Mouse (Mus musculus) liver, embryonic 15.5 days (tissue): ENCODE measurements around the gene Tmem235. TPM values are rescaled to one million over a fixed set of nuclear protein-coding genes. Genes with fewer than 3 reads are reported as not detected.
A peak's percentile ranks its signal among the peaks of the same experiment; 100 is the strongest.

Experiments used
- ATAC-seq: fragments of 200-750 bp; cut with Nextera tagmentation; 2 replicates; pipeline ENCODE4 v1.8.0; 2017; ENCODE audit warnings: moderate number of reproducible peaks, mild to moderate bottlenecking, moderate library complexity; ENCODE audit not compliant: insufficient read depth
- H3K27ac ChIP-seq: fragments of 300-500 bp; sonication (generic); replicated peaks from 2 replicates; pipeline ENCODE4 v1.5.1; 2015; ENCODE audit warnings: mild to moderate bottlenecking, inconsistent platforms
- H3K27me3 ChIP-seq: fragments of 300-500 bp; sonication (generic); 2 replicates; pipeline ENCODE4 v1.6.1; 2015; ENCODE audit warnings: mild to moderate bottlenecking, inconsistent platforms
- H3K36me3 ChIP-seq: fragments of 300-500 bp; sonication (generic); replicated peaks from 2 replicates; pipeline ENCODE4 v1.6.1; 2015; ENCODE audit warnings: moderate library complexity, mild to moderate bottlenecking, inconsistent platforms
- H3K4me1 ChIP-seq: fragments of 300-500 bp; sonication (generic); replicated peaks from 2 replicates; pipeline ENCODE4 v1.6.1; 2015; ENCODE audit warnings: inconsistent platforms
- H3K4me2 ChIP-seq: fragments of 300-500 bp; sonication (generic); 2 replicates; pipeline ENCODE4 v1.6.1; 2015; ENCODE audit warnings: moderate library complexity, mild to moderate bottlenecking, inconsistent platforms
- H3K4me3 ChIP-seq: fragments of 300-500 bp; sonication (generic); replicated peaks from 2 replicates; pipeline ENCODE4 v1.5.1; 2015; ENCODE audit warnings: mild to moderate bottlenecking, inconsistent platforms
- H3K9ac ChIP-seq: fragments of 300-500 bp; sonication (generic); 2 replicates; pipeline ENCODE4 v1.6.1; 2015; ENCODE audit warnings: moderate library complexity, mild to moderate bottlenecking, inconsistent platforms
- H3K9me3 ChIP-seq: fragments of 300-500 bp; sonication (generic); replicated peaks from 2 replicates; pipeline ENCODE4 v1.6.1; 2016; ENCODE audit warnings: inconsistent platforms
- WGBS: fragments of 180-500 bp; shearing (Covaris S2); methylation state at CpG from one replicate; pipeline ENCODE4 v1.1.7; 2015; ENCODE audit warnings: mixed read lengths; ENCODE audit not compliant: insufficient replicate concordance; 5-methylcytosine and 5-hydroxymethylcytosine counted together
- polyA plus RNA-seq: library from polyadenylated mRNA; unstranded; fragments of >200 nt; fragmentation: Nextera tagmentation; extraction: Ambion mirVana; gene quantifications from 2 replicates; pipeline ENCODE4 v1.2.1, GENCODE M21; 2015

Gene Tmem235
- polyA plus RNA-seq, 1 experiment from 2014 or later = not detected

GRCm38 (mm10) chr11:117847593-117848215 is 12.8 kb upstream of the Tmem235 start:
- peak overlapping the region; percentile 77 for H3K4me3 ChIP-seq
- H3K27me3 ChIP-seq = no peaks in the 10 kb centered on the region
- H3K27ac ChIP-seq = peak overlapping the region; percentile 92
- H3K4me2 ChIP-seq = peak overlapping the region; percentile 90
- no peak for ATAC-seq
- H3K9ac ChIP-seq = peak overlapping the region; percentile 89
- peaks cover 25% of the 10 kb centered on the region for H3K36me3 ChIP-seq
- 61% methylated on average over 7 of the region's 7 CpGs for WGBS
- no peaks in the 10 kb centered on the region for H3K9me3 ChIP-seq
- peaks cover 66% of the 10 kb centered on the region for H3K4me1 ChIP-seq

- no peaks in the 10 kb centered on the region for H3K9me3 ChIP-seq
- peaks cover 73% of the 10 kb centered on the region for H3K4me1 ChIP-seq
- H3K27me3 ChIP-seq = no peaks in the 10 kb centered on the region
- peak overlapping the region; percentile 77 for H3K4me3 ChIP-seq
- peak overlapping the region; percentile 89 for H3K9ac ChIP-seq
- H3K27ac ChIP-seq = peak overlapping the region; percentile 92
- 6% methylated on average over 19 of the region's 19 CpGs for WGBS
- peaks cover 32% of the 10 kb centered on the region for H3K36me3 ChIP-seq
- H3K4me2 ChIP-seq = peak overlapping the region; percentile 90
- peak; percentile 36 for ATAC-seq
Observed at GRCm38 (mm10) chr11:117848271-117848984, 12.1 kb upstream of the Tmem235 start.

- H3K4me3 ChIP-seq = peak within 1 kb of the TSS; percentile 77
- H3K9me3 ChIP-seq = no peaks in the 10 kb centered on the region
- H3K27ac ChIP-seq = peak within 1 kb of the TSS; percentile 92
- H3K9ac ChIP-seq = peak within 1 kb of the TSS; percentile 90
- no peaks in the 10 kb centered on the region for H3K27me3 ChIP-seq
- peaks cover 39% of the 10 kb centered on the region for H3K36me3 ChIP-seq
- H3K4me1 ChIP-seq = peaks cover 72% of the 10 kb centered on the region
- ATAC-seq = peak; percentile 84
- WGBS = under 1% methylated on average over 51 of the region's 51 CpGs
- H3K4me2 ChIP-seq = peak within 1 kb of the TSS; percentile 90
Observed at GRCm38 (mm10) chr11:117848985-117849671, 11.4 kb upstream of the Tmem235 start, which contains the start of gene Birc5. TSS of gene Birc5 (plus strand) at chr11:117849251.

- Histone ChIP-seq H3K4me3 (no peak overlapping the region), H3K27me3 (no peaks in the 10 kb centered on the region), H3K9me3 (0 out of 2 replicates have a peak, but pooled peaks cover 3% of the 10 kb centered on the region), H3K4me1 (peaks cover 49% of the 10 kb centered on the region), H3K9ac (no peak overlapping the region), H3K36me3 (peaks cover 74% of the 10 kb centered on the region), H3K4me2 (no peak overlapping the region), H3K27ac (no peak overlapping the region)
- no peak for ATAC-seq
- 78% methylated on average over 3 of the region's 3 CpGs for WGBS
Observed at GRCm38 (mm10) chr11:117852875-117853274, 7.7 kb upstream of the Tmem235 start.

GRCm38 (mm10) chr11:117854241-117854640 is 6.3 kb upstream of the Tmem235 start:
- peaks cover 40% of the 10 kb centered on the region for H3K4me1 ChIP-seq
- WGBS = 89% methylated on average over 9 of the region's 9 CpGs
- no peak for ATAC-seq
- no peak overlapping the region for H3K9ac ChIP-seq
- peaks cover 77% of the 10 kb centered on the region for H3K36me3 ChIP-seq
- H3K4me2 ChIP-seq = no peak overlapping the region
- H3K4me3 ChIP-seq = no peak overlapping the region
- peaks cover 7% of the 10 kb centered on the region for H3K27me3 ChIP-seq
- H3K27ac ChIP-seq = no peak overlapping the region
- 0 out of 2 replicates have a peak, but pooled peaks cover 3% of the 10 kb centered on the region for H3K9me3 ChIP-seq

GRCm38 (mm10) chr11:117855360-117855759 is 5.2 kb upstream of the Tmem235 start:
- H3K36me3 ChIP-seq = peaks cover 74% of the 10 kb centered on the region
- no peak overlapping the region for H3K27ac ChIP-seq
- H3K4me3 ChIP-seq = no peak overlapping the region
- 0 out of 2 replicates have a peak, but pooled peaks cover 3% of the 10 kb centered on the region for H3K9me3 ChIP-seq
- H3K4me2 ChIP-seq = no peak overlapping the region
- WGBS = 85% methylated on average over 5 of the region's 5 CpGs
- ATAC-seq = no peak
- no peak overlapping the region for H3K9ac ChIP-seq
- H3K27me3 ChIP-seq = peaks cover 18% of the 10 kb centered on the region
- H3K4me1 ChIP-seq = peaks cover 38% of the 10 kb centered on the region

DNA sequence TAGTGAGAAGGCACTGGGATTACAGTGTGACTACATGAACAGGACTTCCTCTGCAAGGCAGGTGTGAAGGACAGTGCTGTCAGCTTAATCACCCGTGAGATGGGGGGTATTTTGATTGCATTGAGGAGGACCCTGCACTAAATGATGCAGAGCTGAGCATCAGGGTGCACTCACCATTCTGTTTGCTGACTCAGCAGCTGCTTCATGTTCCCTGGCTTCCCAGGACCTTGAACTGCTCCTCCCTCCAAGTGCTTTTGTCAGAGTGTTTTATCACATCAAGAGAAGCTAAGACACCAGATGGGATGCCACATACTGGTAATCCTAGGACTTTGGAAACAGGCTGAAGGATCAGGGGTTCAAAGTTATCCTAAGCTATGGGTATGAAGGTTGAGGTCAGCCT is 4.6 kb upstream of the Tmem235 start:
- Histone ChIP-seq H3K36me3 (peaks cover 70% of the 10 kb centered on the region), H3K9me3 (0 out of 2 replicates have a peak, but pooled peaks cover 3% of the 10 kb centered on the region), H3K27ac (no peak overlapping the region), H3K4me3 (no peak overlapping the region), H3K9ac (no peak overlapping the region), H3K4me1 (peaks cover 36% of the 10 kb centered on the region), H3K27me3 (peaks cover 24% of the 10 kb centered on the region), H3K4me2 (no peak overlapping the region)
- ATAC-seq = no peak
- WGBS = 81% methylated on average over 1 of the region's 1 CpGs

DNA sequence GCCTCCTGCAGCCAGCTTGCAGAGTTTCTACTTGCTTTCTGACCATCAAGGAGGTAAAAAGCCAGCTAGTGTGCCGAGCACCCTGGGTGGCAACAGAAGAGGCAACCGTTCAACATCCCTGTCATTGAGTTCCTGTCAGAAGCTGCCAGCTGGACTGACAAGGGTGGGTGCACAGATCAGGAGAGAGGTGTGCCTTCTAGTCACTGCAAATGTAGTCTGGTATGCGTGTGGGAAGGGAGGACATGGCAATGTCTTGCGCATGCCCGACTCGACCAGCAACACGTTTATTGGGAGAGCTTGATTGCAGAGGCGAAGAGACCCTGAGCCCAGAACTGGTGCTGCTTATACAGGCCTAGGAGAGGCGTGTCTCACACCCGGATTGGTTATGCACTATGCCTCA is 3.1 kb upstream of the Tmem235 start:
- H3K27me3 ChIP-seq = peaks cover 39% of the 10 kb centered on the region
- H3K4me1 ChIP-seq = peaks cover 23% of the 10 kb centered on the region
- H3K36me3 ChIP-seq = peaks cover 55% of the 10 kb centered on the region
- no peak overlapping the region for H3K27ac ChIP-seq
- 0 out of 2 replicates have a peak, but pooled peaks cover 3% of the 10 kb centered on the region for H3K9me3 ChIP-seq
- WGBS = 95% methylated on average over 10 of the region's 10 CpGs
- no peak for ATAC-seq
- H3K4me2 ChIP-seq = no peak overlapping the region
- no peak overlapping the region; the same call in 1 of the 2 replicates for H3K4me3 ChIP-seq
- H3K9ac ChIP-seq = no peak overlapping the region

DNA sequence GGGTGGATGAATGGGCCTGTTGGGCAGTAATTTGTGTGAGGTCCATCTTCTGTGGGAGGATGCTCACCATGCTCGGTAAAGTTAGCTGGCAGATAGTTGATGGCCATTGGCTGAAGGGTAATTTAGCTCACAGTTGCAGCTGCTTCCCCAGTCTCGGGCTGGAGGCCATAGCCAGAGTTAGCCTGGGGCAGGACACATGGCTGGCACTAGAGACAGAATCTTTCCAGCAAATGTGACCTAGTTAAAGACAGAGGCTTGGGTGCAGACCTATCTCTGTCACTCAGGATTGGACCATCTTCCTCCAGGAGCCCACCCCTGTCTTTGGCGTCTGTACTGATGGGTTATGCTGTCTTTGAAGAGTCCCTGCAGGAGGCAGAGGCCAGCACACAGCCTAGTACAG is 2.2 kb upstream of the Tmem235 start:
- ATAC-seq = no peak
- WGBS = 63% methylated on average over 3 of the region's 3 CpGs
- H3K4me1 ChIP-seq = peaks cover 14% of the 10 kb centered on the region; the same call in 1 of the 2 replicates
- peaks cover 48% of the 10 kb centered on the region for H3K27me3 ChIP-seq
- peaks cover 46% of the 10 kb centered on the region for H3K36me3 ChIP-seq
- H3K4me3 ChIP-seq = no peak overlapping the region
- no peak overlapping the region for H3K9ac ChIP-seq
- no peak overlapping the region for H3K27ac ChIP-seq
- H3K9me3 ChIP-seq = 0 out of 2 replicates have a peak, but pooled peaks cover 3% of the 10 kb centered on the region
- H3K4me2 ChIP-seq = no peak overlapping the region

DNA sequence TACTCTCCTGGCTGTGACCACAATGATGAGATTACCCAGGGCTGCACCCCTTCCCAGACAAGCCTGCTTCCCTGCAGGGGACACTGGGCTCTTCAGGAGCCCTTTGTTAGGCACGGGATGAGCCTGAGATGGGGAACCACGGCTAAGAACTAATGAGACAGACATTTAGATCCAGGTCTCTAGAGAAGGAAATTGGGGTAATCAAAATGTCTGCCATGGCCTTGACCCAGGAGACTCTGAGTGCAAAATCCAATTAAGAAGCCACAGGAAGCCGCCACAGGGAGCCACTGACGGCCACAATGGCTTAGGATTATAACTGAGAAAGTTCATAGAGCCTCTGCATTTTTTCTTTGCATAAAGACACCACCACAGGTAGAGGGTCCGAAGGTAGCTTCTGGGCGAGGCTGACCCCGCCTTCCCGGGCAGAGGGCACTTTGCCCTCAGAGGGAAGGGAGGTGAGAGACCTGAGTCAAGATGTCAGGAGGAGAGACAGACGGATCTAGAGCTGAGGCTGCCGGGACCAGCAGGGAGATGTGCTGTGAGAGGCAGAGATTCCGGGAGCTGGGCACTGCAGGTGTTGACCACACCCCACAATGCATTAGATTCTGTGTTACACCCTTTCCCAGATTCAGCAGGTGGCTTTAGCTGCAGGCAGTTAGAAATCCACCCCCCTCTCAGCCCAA is 2.8 kb downstream of the Tmem235 start:
- ATAC-seq = no peak
- no peak overlapping the region for H3K27ac ChIP-seq
- peaks cover 67% of the 10 kb centered on the region for H3K27me3 ChIP-seq
- H3K4me3 ChIP-seq = no peak overlapping the region
- 34% methylated on average over 11 of the region's 11 CpGs for WGBS
- H3K4me1 ChIP-seq = peaks cover 6% of the 10 kb centered on the region; the same call in 1 of the 2 replicates
- no peak overlapping the region for H3K9ac ChIP-seq
- H3K9me3 ChIP-seq = no peaks in the 10 kb centered on the region
- H3K36me3 ChIP-seq = 0 out of 2 replicates have a peak, but pooled peaks cover 3% of the 10 kb centered on the region
- no peak overlapping the region for H3K4me2 ChIP-seq
